Mouse (Mus musculus) ovary, postnatal 14 days (tissue): ENCODE measurements around the gene Ankrd13b.
A peak's percentile ranks its signal among the peaks of the same experiment; 100 is the strongest.

Experiments
- DNase-seq: peaks from one replicate; pipeline ENCODE4 v3.0.0; 2022; ENCODE audit warnings: low spot score

Ankrd13b gene

DNA sequence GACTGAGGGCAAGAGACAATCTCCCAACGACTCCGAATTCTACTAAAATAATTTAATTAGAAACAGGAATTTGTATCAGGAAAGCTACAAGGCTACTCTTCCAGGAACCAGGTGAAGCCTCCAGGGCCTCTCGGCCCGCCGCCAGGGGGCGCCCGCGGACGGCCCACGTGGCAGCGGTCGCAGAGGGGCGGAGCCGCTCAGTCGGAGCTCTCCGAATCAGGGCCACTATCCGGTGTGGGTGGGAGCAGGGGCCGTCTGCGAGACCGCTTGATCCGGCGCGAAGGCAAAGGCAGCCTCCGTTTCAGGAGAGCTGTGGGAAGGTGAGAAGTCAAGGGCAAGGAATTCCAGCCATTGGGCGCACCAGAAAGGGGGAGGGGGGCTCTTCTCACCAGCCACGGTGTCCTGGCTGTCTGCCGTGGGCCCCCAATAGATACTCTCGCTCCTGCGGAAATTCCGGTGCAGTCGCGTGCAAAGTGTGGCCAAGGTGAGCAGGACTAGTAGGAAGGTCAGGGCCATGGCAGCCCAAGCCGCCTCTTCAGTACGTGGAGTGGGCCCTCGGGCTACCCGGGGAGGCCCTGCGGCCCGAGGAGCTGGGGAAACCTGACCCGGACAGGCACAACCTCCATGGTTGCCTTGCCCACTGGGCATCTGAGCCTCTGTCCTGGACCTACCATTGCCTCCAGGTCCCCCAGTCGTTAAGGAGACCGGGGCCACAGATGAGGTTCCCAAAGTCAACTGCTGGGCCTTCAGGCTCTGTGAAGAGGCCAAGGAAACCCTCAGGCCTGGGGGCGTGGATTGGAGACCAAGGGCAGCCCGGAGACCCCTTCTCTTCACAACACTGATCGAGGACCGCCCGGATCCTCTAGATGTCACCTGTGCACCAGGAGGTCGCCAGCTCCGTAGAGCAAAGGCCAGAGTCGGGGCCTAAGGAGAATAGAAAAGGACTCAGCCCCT lies 18.9 kb upstream of the Ankrd13b start:
- peak; percentile 86 for DNase-seq

- no peak for DNase-seq
These were observed 17.9 kb upstream of the Ankrd13b start for GRCm38 (mm10) chr11:77507426-77507825.

DNA sequence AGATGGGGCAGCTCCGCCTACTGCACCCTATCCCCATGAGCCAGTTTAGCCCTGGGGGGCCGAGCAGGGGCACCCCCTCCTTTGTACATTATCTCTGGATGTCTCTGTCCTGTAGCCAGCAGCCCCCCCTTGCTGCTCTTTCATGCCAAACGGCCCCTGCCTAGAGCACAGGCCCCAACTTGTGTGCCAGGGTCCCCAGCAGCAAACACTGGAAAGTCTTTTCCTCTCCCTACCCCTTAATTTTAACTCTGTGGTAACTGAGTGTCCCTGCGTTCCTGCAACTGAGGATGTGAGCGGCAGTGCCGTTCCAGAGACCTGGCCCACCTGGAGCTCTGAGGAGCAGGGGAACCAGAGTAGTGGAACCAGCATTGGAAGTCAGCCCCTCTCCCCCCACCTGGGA lies 17.5 kb upstream of the Ankrd13b start:
- no peak for DNase-seq

GRCm38 (mm10) chr11:77506273-77506672 lies 16.8 kb upstream of the Ankrd13b start:
- DNase-seq = no peak

DNA sequence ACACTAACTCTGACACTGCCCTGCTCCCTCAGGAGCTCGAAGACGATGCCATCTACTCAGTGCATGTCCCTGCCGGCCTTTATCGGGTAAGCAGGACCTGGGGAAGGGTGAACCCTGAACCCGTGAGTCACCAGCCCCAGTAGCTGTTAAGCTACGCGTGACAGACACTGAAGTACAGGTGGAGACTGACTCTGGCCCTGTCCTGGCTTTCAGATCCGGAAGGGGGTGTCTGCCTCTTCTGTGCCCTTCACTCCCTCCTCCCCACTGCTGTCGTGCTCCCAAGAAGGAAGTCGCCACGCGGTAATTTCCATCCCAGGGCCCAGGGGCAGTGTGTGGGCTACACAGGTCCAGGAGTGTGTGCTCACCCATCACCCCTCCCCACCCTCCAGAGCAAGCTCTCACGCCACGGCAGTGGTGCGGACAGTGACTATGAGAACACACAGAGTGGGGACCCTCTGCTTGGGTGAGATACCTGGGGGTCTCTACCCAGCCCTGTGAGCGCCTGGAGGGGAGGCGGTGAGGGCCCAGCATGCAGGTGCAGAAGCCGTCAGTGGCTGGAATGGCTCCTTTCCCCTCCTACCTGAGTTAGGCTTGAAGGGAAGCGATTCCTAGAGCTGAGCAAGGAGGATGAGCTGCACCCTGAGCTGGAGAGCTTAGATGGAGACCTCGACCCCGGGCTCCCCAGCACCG lies 16.0 kb upstream of the Ankrd13b start:
- no peak for DNase-seq

- no peak for DNase-seq
These were observed 14.9 kb upstream of the Ankrd13b start for GRCm38 (mm10) chr11:77504377-77504776.

- DNase-seq = no peak
These were observed 14.0 kb upstream of the Ankrd13b start for GRCm38 (mm10) chr11:77503511-77503910.

GRCm38 (mm10) chr11:77502481-77502880 lies 13.0 kb upstream of the Ankrd13b start:
- no peak for DNase-seq

DNA sequence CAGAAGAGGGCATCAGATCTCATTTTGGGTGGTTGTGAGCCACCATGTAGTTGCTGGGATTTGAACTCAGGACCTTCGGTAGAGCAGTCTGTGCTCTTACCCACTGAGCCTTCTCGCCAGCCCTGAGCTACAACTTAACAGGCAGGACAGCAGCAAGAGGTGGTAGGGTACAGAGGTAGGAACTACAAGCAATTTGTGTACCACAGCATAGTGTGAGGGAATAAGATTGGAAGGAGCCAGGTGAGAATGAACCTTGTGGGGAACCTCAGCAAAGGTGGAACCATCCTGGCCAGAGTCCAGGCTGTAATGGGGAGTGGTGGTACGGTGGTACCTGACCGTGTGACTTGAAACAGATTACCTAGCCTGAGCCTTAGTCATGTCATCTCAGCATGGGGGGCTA lies 12.5 kb upstream of the Ankrd13b start:
- no peak for DNase-seq

DNA sequence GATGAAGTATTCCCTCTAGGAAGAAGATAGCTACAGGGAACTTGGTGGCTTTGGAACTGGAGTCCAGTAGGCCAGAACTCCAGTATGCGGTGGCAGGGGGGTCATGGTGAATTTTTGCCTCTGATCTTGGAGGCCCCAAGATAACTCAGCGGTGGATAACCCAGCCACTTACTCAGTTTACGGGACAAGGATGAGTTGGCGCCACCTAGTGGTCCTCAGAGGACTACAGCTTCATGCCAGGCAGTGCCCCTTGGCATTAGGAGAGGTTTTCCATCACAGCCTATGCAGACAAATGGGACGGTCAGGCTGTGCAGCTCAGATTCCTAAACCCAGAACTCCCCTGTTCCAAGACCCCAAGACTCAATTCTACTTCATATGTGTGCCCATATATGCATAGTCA lies 11.9 kb upstream of the Ankrd13b start:
- no peak for DNase-seq

DNA sequence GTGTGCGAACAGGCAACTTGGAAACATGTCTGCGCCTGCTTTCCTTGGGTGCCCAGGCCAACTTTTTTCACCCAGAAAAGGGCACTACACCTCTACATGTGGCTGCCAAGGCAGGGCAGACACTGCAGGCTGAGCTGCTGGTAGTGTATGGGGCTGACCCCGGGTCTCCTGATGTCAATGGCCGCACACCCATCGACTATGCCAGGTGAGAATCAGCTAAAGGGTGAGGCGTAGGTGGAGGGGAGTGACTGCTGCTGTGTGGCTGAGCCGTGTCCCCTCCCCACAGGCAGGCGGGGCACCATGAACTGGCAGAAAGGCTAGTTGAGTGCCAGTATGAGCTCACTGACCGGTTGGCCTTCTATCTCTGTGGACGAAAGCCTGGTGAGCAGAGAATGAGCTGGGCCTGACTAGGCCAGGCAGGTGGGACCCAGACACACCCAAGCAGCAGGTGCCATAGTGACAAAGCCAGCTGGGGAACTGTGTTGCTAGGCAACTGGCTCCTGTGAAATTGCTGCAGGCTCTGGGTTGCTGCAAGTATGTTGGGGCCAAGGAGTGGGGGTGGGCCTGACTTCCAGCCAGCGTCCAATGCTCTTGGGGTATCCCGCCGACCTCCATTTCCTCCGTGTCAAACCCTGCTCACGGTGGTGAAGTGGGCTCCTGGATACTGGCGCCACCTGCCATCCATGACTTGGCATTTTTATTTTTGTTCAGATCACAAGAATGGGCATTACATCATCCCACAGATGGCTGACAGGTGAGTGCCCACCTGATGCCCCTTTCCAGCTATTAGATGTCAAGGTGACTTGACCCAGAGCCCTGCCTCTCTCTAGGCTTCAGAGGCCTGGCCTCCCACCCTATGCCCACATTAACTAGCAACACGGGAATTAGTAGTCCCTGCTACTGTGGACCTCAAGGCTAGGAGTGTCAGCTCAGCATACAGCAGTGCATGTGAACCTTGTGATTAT lies 11.2 kb upstream of the Ankrd13b start:
- no peak for DNase-seq

DNA sequence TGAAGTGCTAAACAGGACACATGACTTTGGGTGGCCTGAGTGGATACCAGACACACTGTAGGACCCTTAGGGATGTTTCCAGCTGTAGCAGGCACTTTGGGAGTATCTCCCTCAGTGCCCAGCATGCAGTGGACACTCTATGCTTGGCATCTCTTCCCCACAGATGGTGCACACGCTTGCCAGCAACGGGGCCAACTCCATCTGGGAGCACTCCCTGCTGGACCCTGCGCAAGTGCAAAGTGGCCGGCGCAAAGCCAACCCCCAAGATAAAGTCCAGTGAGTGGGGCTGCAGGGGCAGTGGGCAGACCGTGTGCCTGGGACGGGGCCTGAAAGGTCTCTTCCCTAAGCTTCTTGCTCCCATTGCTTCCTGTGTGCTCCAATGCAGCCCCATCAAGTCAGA lies 9.9 kb upstream of the Ankrd13b start:
- DNase-seq = no peak

GRCm38 (mm10) chr11:77498261-77499139 lies 9.0 kb upstream of the Ankrd13b start:
- DNase-seq = no peak

GRCm38 (mm10) chr11:77497851-77498250 lies 8.4 kb upstream of the Ankrd13b start:
- no peak for DNase-seq

DNA sequence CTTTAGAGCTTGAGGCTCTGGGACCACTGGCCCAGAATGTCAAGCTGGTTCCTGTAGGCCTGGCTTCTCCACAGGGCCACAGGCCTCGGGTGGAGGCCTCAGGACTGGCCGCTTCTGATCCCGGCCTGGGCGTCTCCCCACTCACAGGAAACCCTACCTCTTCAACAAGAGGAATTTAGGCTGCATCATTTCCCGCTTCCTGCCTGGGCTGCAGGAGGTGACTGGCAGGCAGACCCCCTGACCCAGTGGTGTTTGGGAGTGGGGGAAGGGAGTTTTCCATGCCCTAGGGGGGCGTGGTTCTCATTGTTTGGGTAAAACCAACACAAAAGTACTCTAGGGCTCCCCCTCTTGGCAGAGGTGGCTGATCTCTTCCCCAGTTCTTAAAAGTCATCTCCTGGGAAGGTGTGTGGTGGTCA lies 7.9 kb upstream of the Ankrd13b start:
- DNase-seq = no peak

- no peak for DNase-seq
These were observed 6.0 kb upstream of the Ankrd13b start for GRCm38 (mm10) chr11:77495507-77495906.

- DNase-seq = no peak
These were observed 5.3 kb upstream of the Ankrd13b start for GRCm38 (mm10) chr11:77494782-77495181.

DNA sequence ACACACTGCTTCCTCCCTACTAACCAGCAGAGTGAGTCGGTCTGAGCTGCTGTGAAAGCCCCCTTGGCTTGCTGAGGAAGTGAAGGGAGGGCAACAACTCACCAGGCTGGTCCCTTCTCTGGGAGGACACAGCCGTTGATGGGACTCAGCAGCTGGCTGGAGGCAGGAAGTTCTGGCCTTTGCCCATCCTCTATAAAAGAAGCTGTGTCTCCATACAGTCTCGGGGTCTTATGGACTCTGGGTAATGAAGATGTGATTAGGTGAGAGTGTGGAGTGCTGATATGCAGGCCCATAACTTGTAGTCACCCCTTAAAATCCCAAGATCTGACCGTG lies 4.8 kb upstream of the Ankrd13b start:
- no peak for DNase-seq

GRCm38 (mm10) chr11:77493512-77494343 lies 4.2 kb upstream of the Ankrd13b start, which contains the start of gene Git1:
Gene Git1 (plus strand): TSS chr11:77493562.
- DNase-seq = no peak

DNA sequence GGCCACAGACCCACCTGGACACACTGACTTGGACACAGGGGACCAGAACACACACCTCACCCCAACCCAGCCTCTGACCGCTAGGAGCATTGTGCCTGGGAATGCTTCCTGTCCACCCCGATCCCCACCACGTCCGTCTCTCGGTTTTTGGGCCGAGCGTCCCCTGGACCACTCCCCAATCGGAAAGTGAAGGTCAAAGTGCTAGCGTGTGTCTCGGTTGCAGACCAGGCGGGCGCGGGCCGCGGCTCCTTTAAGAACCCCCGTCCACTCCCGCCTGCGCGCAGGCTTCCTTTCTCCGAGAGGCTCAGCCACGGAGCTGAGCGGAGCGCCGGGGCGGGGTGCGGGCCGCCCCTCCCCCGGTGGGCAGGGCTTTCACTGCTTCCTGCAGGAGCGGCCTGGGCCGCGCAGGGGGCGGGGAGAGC lies 3.4 kb upstream of the Ankrd13b start:
- DNase-seq = peak; percentile 87
